Mouse (Mus musculus) cortical plate, adult 2 months (tissue): ENCODE data around the gene Arf6.

ENCODE experiments used
- CTCF ChIP-seq: fragments of 200-500 bp; IDR thresholded peaks from 2 replicates; pipeline ENCODE4 v1.5.1; 2011; ENCODE audit warnings: mild to moderate bottlenecking, control low read depth, low read length; ENCODE audit not compliant: insufficient read depth; ENCODE audit errors: extremely low read depth
- POLR2A ChIP-seq: fragments of 200-500 bp; IDR thresholded peaks from 2 replicates; pipeline ENCODE4 v1.6.1; 2011; ENCODE audit warnings: mild to moderate bottlenecking, low read length, control low read depth; ENCODE audit not compliant: insufficient read depth; ENCODE audit errors: extremely low read depth

DNA sequence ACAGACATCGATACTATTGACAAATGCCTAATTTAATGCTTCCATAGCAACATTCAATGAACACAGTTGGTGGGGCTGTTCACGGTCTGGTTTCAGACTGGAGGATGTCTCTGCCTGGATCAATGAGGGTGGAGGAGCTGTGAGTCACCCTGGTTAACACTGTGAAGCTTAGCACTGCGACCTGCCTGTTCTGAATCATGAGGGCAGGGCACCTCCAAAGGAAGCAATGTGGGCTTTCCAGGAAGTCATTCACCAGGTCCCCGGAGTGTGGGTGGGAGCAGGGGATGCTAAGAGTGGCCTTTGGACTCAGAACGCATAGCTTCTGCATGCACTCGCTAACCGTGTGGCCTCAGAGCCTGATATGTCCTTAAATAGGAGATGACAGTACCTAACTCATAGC, 44.8 kb downstream of the Arf6 start:
- TF ChIP-seq CTCF = no peak
- TF ChIP-seq POLR2A = no peak
